In the genomic region with DNA sequence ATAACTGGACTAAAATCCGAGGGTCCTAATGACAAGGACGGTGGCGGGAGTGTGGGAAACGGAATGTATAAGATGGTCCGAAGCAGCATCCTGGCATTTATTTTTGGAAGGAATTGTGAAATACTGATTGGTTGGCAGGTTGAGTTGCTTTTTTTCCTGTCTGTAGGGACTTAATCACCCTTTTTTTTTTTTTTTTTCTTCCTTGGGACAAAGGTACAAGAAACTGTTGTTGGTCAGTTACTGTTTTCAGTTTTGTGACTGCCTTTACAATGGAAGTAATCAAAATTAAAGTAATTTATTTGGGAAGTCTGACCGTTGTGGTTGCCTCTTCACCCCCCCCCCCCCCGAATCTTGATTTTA, we compare ENCODE assay signal across 8 mouse cellular contexts. TPM values are rescaled to one million over a fixed set of nuclear protein-coding genes. Genes with fewer than 3 reads are reported as not detected.
DNase-seq lines count a peak whose midpoint lies in the region; ATAC-seq and TF ChIP-seq lines count a peak whose summit lies in the region.

No protein-coding gene starts in this region.

- ATAC-seq in kidney, postnatal 0 days (replicated peaks; ENCODE audit: low FRiP score, low read depth): no peak
- ATAC-seq in embryonic facial prominence, embryonic 11.5 days (replicated peaks; ENCODE audit: insufficient number of reproducible peaks, low FRiP score, low TSS enrichment, low read depth): no peak
- no peak for ATAC-seq in hindbrain, embryonic 15.5 days (ENCODE audit: low FRiP score, low read depth)
- no peak for ATAC-seq in midbrain, embryonic 15.5 days (replicated peaks)
- ATAC-seq in frontal cortex, adult (ENCODE audit: low TSS enrichment): no peak

- no peak for TF ChIP-seq CTCF in kidney, postnatal 0 days (IDR thresholded peaks at IDR 0.05; ENCODE audit: low read depth)

- WGBS in kidney, postnatal 0 days: 0% methylated on average over 7 of the region's 7 CpGs
- WGBS in embryonic facial prominence, embryonic 11.5 days: 0% methylated on average over 7 of the region's 7 CpGs
- WGBS in hindbrain, embryonic 15.5 days: 0% methylated on average over 7 of the region's 7 CpGs
- WGBS in midbrain, embryonic 15.5 days: under 1% methylated on average over 7 of the region's 7 CpGs

- no peak for DNase-seq in kidney, postnatal 0 days (ENCODE audit: low spot score)
- DNase-seq in kidney, postnatal 10 days: no peak
- no peak for DNase-seq in embryonic facial prominence, embryonic 11.5 days (ENCODE audit: low spot score)
- DNase-seq in embryo, embryonic 10 days (ENCODE audit: low spot score): no peak
- no peak for DNase-seq in left cerebral cortex, adult 18-20 months (ENCODE audit: low spot score in 2 of 2)

- peak overlapping the region; percentile 92 for H3K9ac ChIP-seq in kidney, postnatal 0 days (ENCODE audit: low read depth, low read length)
- H3K9ac ChIP-seq in embryonic facial prominence, embryonic 11.5 days (replicated peaks; ENCODE audit: low read length): peak overlapping the region; percentile 91
- peak overlapping the region; percentile 75 for H3K9ac ChIP-seq in hindbrain, embryonic 15.5 days
- H3K9ac ChIP-seq in midbrain, embryonic 15.5 days: peak overlapping the region; percentile 79

- H3K4me1 ChIP-seq in kidney, postnatal 0 days (replicated peaks; ENCODE audit: insufficient read depth, low read length): no peaks in the 10 kb centered on the region
- H3K4me1 ChIP-seq in embryonic facial prominence, embryonic 11.5 days (ENCODE audit: control insufficient read depth, insufficient read depth, low read length): no peaks in the 10 kb centered on the region
- peaks cover 18% of the 10 kb centered on the region for H3K4me1 ChIP-seq in hindbrain, embryonic 15.5 days (replicated peaks)
- peaks cover 14% of the 10 kb centered on the region for H3K4me1 ChIP-seq in midbrain, embryonic 15.5 days

- H3K27me3 ChIP-seq in kidney, postnatal 0 days (ENCODE audit: insufficient read depth, low read length): 0 out of 2 replicates have a peak, but pooled peaks cover 6% of the 10 kb centered on the region
- H3K27me3 ChIP-seq in embryonic facial prominence, embryonic 11.5 days (ENCODE audit: control insufficient read depth, insufficient read depth, low read length): no peaks in the 10 kb centered on the region
- H3K27me3 ChIP-seq in hindbrain, embryonic 15.5 days: no peaks in the 10 kb centered on the region
- peaks cover 3% of the 10 kb centered on the region; the same call in 1 of the 2 replicates for H3K27me3 ChIP-seq in midbrain, embryonic 15.5 days (replicated peaks)

- H3K27ac ChIP-seq in kidney, postnatal 0 days: peak overlapping the region; percentile 97; the same call in 1 of the 2 replicates
- 0 out of 2 replicates have a peak overlapping the region, but pooled peaks have one; percentile 99 for H3K27ac ChIP-seq in embryonic facial prominence, embryonic 11.5 days (replicated peaks; ENCODE audit: low read depth, low read length)
- H3K27ac ChIP-seq in hindbrain, embryonic 15.5 days (replicated peaks): peak overlapping the region; percentile 95
- H3K27ac ChIP-seq in midbrain, embryonic 15.5 days: peak overlapping the region; percentile 93

- H3K36me3 ChIP-seq in kidney, postnatal 0 days (ENCODE audit: insufficient read depth, low read length): no peaks in the 10 kb centered on the region
- no peaks in the 10 kb centered on the region for H3K36me3 ChIP-seq in embryonic facial prominence, embryonic 11.5 days (replicated peaks; ENCODE audit: control insufficient read depth, insufficient read depth, low read depth, low read length)
- H3K36me3 ChIP-seq in hindbrain, embryonic 15.5 days: no peaks in the 10 kb centered on the region
- H3K36me3 ChIP-seq in midbrain, embryonic 15.5 days (replicated peaks): no peaks in the 10 kb centered on the region

- H3K4me3 ChIP-seq in kidney, postnatal 0 days (replicated peaks; ENCODE audit: low read depth, low read length): peak overlapping the region; percentile 92
- peak overlapping the region; percentile 87 for H3K4me3 ChIP-seq in embryonic facial prominence, embryonic 11.5 days (ENCODE audit: low read depth, low read length)
- peak overlapping the region; percentile 98 for H3K4me3 ChIP-seq in hindbrain, embryonic 15.5 days
- peak overlapping the region; percentile 95 for H3K4me3 ChIP-seq in midbrain, embryonic 15.5 days

- peak overlapping the region; percentile 94 for H3K4me2 ChIP-seq in kidney, postnatal 0 days (ENCODE audit: low read length)
- peak overlapping the region; percentile 70 for H3K4me2 ChIP-seq in embryonic facial prominence, embryonic 11.5 days (ENCODE audit: low read depth, low read length)
- H3K4me2 ChIP-seq in hindbrain, embryonic 15.5 days: peak overlapping the region; percentile 97
- H3K4me2 ChIP-seq in midbrain, embryonic 15.5 days: peak overlapping the region; percentile 99

- no peaks in the 10 kb centered on the region for H3K9me3 ChIP-seq in kidney, postnatal 0 days (replicated peaks; ENCODE audit: low read length)
- no peaks in the 10 kb centered on the region for H3K9me3 ChIP-seq in embryonic facial prominence, embryonic 11.5 days (replicated peaks; ENCODE audit: control insufficient read depth, low read length)
- H3K9me3 ChIP-seq in hindbrain, embryonic 15.5 days: no peaks in the 10 kb centered on the region
- no peaks in the 10 kb centered on the region for H3K9me3 ChIP-seq in midbrain, embryonic 15.5 days

RNA-seq across cellular contexts. Expression of a gene that starts 1.2 kb away (rescaled TPM):
- polyA plus RNA-seq in kidney, postnatal 0 days (2015; fragmentation: Nextera tagmentation; extraction: Ambion mirVana): 3.3 and 3.6 TPM in 2 replicates
- 7.2 and 8.2 TPM in 2 replicates for polyA plus RNA-seq in embryonic facial prominence, embryonic 11.5 days (2014; fragmentation: Nextera tagmentation; extraction: Ambion mirVana)
- 3.0 and 4.3 TPM in 2 replicates for polyA plus RNA-seq in hindbrain, embryonic 15.5 days (2015; fragmentation: Nextera tagmentation; extraction: Ambion mirVana)
- 2.2 and 2.7 TPM in 2 replicates for polyA plus RNA-seq in midbrain, embryonic 15.5 days (2015; fragmentation: Nextera tagmentation; extraction: Ambion mirVana)
- total RNA-seq in left cerebral cortex, adult 18-20 months (2021): 1 to 10 TPM; 2.7 to 3.9 TPM
